Mouse (Mus musculus): ENCODE results near the gene Defb22.
A peak's percentile ranks its signal among the peaks of the same experiment; 100 is the strongest.

The Defb22 gene

GRCm38 (mm10) chr2:152490038-152490437 is at the start of gene Defb22:
Defb22 (minus strand) TSS chr2:152490138.
- no peak for DNase-seq (ENCODE audit: low spot score)

- DNase-seq (ENCODE audit: low spot score): no peak
Measured at GRCm38 (mm10) chr2:152517981-152518380, 28.0 kb upstream of the Defb22 start, which contains the start of gene Defb28. Defb28 (plus strand) TSS chr2:152518255.

- no peak for DNase-seq (ENCODE audit: low spot score)
Measured at GRCm38 (mm10) chr2:152516084-152516483, 26.1 kb upstream of the Defb22 start.

- no peak for DNase-seq (ENCODE audit: low spot score)
Measured at GRCm38 (mm10) chr2:152511592-152511991, 21.7 kb upstream of the Defb22 start, which contains the start of gene Defb26. Defb26 (minus strand) TSS chr2:152511692.

GRCm38 (mm10) chr2:152503950-152504349 is 14.0 kb upstream of the Defb22 start:
- no peak for DNase-seq (ENCODE audit: low spot score)

- DNase-seq (ENCODE audit: low spot score): no peak
Measured at GRCm38 (mm10) chr2:152500863-152501229, 10.9 kb upstream of the Defb22 start.

GRCm38 (mm10) chr2:152500204-152500862 is 10.4 kb upstream of the Defb22 start:
- DNase-seq (ENCODE audit: low spot score): no peak

GRCm38 (mm10) chr2:152498020-152498419 is 8.1 kb upstream of the Defb22 start:
- no peak for DNase-seq (ENCODE audit: low spot score)

- no peak for DNase-seq (ENCODE audit: low spot score)
Measured at GRCm38 (mm10) chr2:152493151-152493550, 3.2 kb upstream of the Defb22 start.

GRCm38 (mm10) chr2:152487024-152487423 is 2.9 kb downstream of the Defb22 start:
- no peak for DNase-seq (ENCODE audit: low spot score)

GRCm38 (mm10) chr2:152481726-152482125 is 8.2 kb downstream of the Defb22 start:
- DNase-seq (ENCODE audit: low spot score): no peak

GRCm38 (mm10) chr2:152480881-152481280 is 9.1 kb downstream of the Defb22 start:
- peak; percentile 14 for DNase-seq (ENCODE audit: low spot score)

- DNase-seq (ENCODE audit: low spot score): no peak
Measured at GRCm38 (mm10) chr2:152476763-152477162, 13.2 kb downstream of the Defb22 start, which contains the start of gene Defb20. Defb20 (plus strand) TSS chr2:152477063.

- DNase-seq (ENCODE audit: low spot score): no peak
Measured at GRCm38 (mm10) chr2:152472434-152472833, 17.5 kb downstream of the Defb22 start.

- DNase-seq (ENCODE audit: low spot score): peak; percentile 72
Measured at GRCm38 (mm10) chr2:152470973-152471372, 19.0 kb downstream of the Defb22 start.

- no peak for DNase-seq (ENCODE audit: low spot score)
Measured at GRCm38 (mm10) chr2:152464570-152465150, 25.3 kb downstream of the Defb22 start, which contains the start of gene Defb23. Defb23 (minus strand) TSS chr2:152464620.

GRCm38 (mm10) chr2:152459241-152459640 is 30.7 kb downstream of the Defb22 start:
- DNase-seq (ENCODE audit: low spot score): no peak

- no peak for DNase-seq (ENCODE audit: low spot score)
Measured at GRCm38 (mm10) chr2:152452101-152452781, 37.7 kb downstream of the Defb22 start.

- DNase-seq (ENCODE audit: low spot score): peak; percentile 73
Measured at GRCm38 (mm10) chr2:152450241-152450640, 39.7 kb downstream of the Defb22 start.

GRCm38 (mm10) chr2:152447461-152447860 is 42.5 kb downstream of the Defb22 start:
- DNase-seq (ENCODE audit: low spot score): no peak

GRCm38 (mm10) chr2:152446642-152447041 is 43.3 kb downstream of the Defb22 start:
- DNase-seq (ENCODE audit: low spot score): no peak

GRCm38 (mm10) chr2:152443281-152443680 is 46.7 kb downstream of the Defb22 start:
- DNase-seq (ENCODE audit: low spot score): no peak

- no peak for DNase-seq (ENCODE audit: low spot score)
Measured at GRCm38 (mm10) chr2:152442322-152442721, 47.6 kb downstream of the Defb22 start.

Data from MN1 (cell line).